Mouse (Mus musculus) liver, postnatal 0 days (tissue): ENCODE data around the gene Pdxk. TPM values are rescaled to one million over a fixed set of nuclear protein-coding genes. Genes with fewer than 3 reads are reported as not detected.

Experiments
- ATAC-seq: fragments of 200-750 bp; cut with Nextera tagmentation; 2 replicates; pipeline ENCODE4 v1.8.0; 2017; ENCODE audit warnings: mild to moderate bottlenecking, moderate library complexity
- DNase-seq: peaks from one replicate; pipeline ENCODE4 v3.0.0-alpha.2; 2016
- H3K27ac ChIP-seq: fragments of 300-500 bp; sonication (generic); 2 replicates; pipeline ENCODE4 v1.5.1; 2014; ENCODE audit warnings: antibody characterized with exemption, moderate library complexity, mild to moderate bottlenecking, low read depth
- H3K27me3 ChIP-seq: fragments of 300-500 bp; sonication (generic); 2 replicates; pipeline ENCODE4 v1.6.1; 2014; ENCODE audit warnings: low read length, control low read depth, mixed read lengths; ENCODE audit not compliant: insufficient read depth
- H3K36me3 ChIP-seq: fragments of 300-500 bp; sonication (generic); replicated peaks from 2 replicates; pipeline ENCODE4 v1.6.1; 2014; ENCODE audit warnings: mild to moderate bottlenecking, control low read depth, low read length, moderate library complexity, mixed read lengths; ENCODE audit not compliant: insufficient read depth
- H3K4me1 ChIP-seq: fragments of 300-500 bp; sonication (generic); 2 replicates; pipeline ENCODE4 v1.6.1; 2014; ENCODE audit warnings: antibody characterized with exemption, mild to moderate bottlenecking, control low read depth; ENCODE audit not compliant: insufficient read depth
- H3K4me2 ChIP-seq: fragments of 300-500 bp; sonication (generic); 2 replicates; pipeline ENCODE4 v1.6.1; 2014; ENCODE audit warnings: low read depth, mild to moderate bottlenecking, low read length, moderate library complexity, mixed read lengths
- H3K4me3 ChIP-seq: fragments of 300-500 bp; sonication (generic); 2 replicates; pipeline ENCODE4 v1.5.1; 2014; ENCODE audit warnings: low read depth, low read length
- H3K9ac ChIP-seq: fragments of 300-500 bp; sonication (generic); replicated peaks from 2 replicates; pipeline ENCODE4 v1.6.1; 2014; ENCODE audit warnings: mild to moderate bottlenecking, moderate library complexity
- H3K9me3 ChIP-seq: fragments of 300-500 bp; sonication (generic); 2 replicates; pipeline ENCODE4 v1.6.1; 2016; ENCODE audit warnings: mild to moderate bottlenecking, control low read depth, low read length, mixed read lengths
- CTCF ChIP-seq: sonication (generic); IDR thresholded peaks from 2 replicates; pipeline ENCODE4 v1.5.1; 2016; ENCODE audit warnings: antibody characterized with exemption, low read depth
- EP300 ChIP-seq: IDR thresholded peaks from 2 replicates; pipeline ENCODE4 v1.6.1; 2016; ENCODE audit warnings: antibody characterized with exemption, low read depth, mild to moderate bottlenecking
- WGBS: fragments of 180-500 bp; shearing (Covaris S2); extraction: QIAGEN DNeasy Blood & Tissue Kit; methylation state at CpG from one replicate; pipeline ENCODE4 v1.1.7; 2014; ENCODE audit not compliant: insufficient replicate concordance; 5-methylcytosine and 5-hydroxymethylcytosine counted together
- microRNA-seq: library from miRNA; unstranded; fragments of <30 nt; microRNA quantifications from one replicate; pipeline ENCODE4, GENCODE M21; 2016
- polyA plus RNA-seq: library from polyadenylated mRNA; unstranded; fragments of >200 nt; fragmentation: Nextera tagmentation; extraction: Ambion mirVana; gene quantifications from 2 replicates; pipeline ENCODE4 v1.2.1, GENCODE M21; 2015

Gene Pdxk
- polyA plus RNA-seq, 1 experiment from 2014 or later: 11.0 TPM

DNA sequence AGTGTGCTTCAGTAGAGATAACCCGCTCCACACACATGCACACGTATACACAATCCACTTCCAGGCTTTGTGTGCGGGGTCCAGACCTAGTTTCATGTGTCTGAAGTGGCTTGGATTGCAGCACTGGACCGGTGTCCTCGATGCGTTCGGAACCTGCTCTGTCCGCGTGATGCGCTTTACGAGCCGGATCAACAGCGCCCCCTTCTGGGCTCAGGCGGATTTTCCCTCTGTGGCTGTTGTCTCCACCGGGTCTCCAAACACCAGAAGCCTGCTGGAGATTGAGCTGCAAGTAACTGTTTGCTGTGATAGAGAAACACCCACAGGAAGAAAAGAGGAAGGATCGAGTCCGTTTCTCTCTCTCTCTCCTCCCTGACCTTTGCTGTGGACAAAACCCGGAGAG is 72.7 kb downstream of the Pdxk start:
- Histone ChIP-seq H3K36me3 (no peaks in the 10 kb centered on the region), H3K27me3 (peaks cover 12% of the 10 kb centered on the region), H3K9ac (no peak overlapping the region), H3K9me3 (no peaks in the 10 kb centered on the region), H3K4me2 (peak overlapping the region; percentile 42; the same call in 1 of the 2 replicates), H3K27ac (no peak overlapping the region), H3K4me3 (no peak overlapping the region), H3K4me1 (peaks cover 3% of the 10 kb centered on the region; the same call in 1 of the 2 replicates)
- no peak for TF ChIP-seq EP300
- TF ChIP-seq CTCF: peak; percentile 96
- peak; percentile 86 for DNase-seq
- peak; percentile 78 for ATAC-seq
- WGBS: 1% methylated on average over 18 of the region's 18 CpGs

DNA sequence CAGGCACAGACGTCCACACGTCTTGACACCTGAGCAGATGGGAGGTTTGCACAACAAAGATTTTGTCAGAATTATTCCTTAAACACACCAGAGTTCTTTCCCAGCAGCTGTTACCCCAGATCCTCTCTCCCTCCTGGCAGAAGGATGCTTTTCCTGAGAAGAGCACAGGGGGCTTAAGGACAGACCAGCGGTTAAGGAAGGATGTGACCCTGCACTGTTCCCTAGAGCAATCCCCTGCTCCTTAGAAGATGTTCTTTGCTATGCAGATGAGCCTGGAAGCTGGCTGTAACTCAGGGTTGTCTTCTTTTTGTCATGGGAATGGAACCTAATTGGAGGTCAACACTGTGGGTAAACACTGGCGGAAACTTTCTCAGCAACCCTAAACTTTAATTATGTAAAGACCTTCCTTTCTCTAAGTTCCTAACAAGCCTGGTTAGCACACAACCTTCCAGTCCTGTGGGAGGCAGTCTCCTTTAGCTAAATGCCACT is 73.7 kb downstream of the Pdxk start:
- 35% methylated on average over 4 of the region's 4 CpGs for WGBS
- H3K27ac ChIP-seq: no peak overlapping the region
- DNase-seq: no peak
- peaks cover 12% of the 10 kb centered on the region for H3K27me3 ChIP-seq
- no peak overlapping the region for H3K4me3 ChIP-seq
- H3K9ac ChIP-seq: no peak overlapping the region
- no peak for TF ChIP-seq CTCF
- no peak for TF ChIP-seq EP300
- H3K4me2 ChIP-seq: no peak overlapping the region
- no peaks in the 10 kb centered on the region for H3K9me3 ChIP-seq
- no peak for ATAC-seq
- H3K36me3 ChIP-seq: no peaks in the 10 kb centered on the region
- H3K4me1 ChIP-seq: peaks cover 3% of the 10 kb centered on the region; the same call in 1 of the 2 replicates

DNA sequence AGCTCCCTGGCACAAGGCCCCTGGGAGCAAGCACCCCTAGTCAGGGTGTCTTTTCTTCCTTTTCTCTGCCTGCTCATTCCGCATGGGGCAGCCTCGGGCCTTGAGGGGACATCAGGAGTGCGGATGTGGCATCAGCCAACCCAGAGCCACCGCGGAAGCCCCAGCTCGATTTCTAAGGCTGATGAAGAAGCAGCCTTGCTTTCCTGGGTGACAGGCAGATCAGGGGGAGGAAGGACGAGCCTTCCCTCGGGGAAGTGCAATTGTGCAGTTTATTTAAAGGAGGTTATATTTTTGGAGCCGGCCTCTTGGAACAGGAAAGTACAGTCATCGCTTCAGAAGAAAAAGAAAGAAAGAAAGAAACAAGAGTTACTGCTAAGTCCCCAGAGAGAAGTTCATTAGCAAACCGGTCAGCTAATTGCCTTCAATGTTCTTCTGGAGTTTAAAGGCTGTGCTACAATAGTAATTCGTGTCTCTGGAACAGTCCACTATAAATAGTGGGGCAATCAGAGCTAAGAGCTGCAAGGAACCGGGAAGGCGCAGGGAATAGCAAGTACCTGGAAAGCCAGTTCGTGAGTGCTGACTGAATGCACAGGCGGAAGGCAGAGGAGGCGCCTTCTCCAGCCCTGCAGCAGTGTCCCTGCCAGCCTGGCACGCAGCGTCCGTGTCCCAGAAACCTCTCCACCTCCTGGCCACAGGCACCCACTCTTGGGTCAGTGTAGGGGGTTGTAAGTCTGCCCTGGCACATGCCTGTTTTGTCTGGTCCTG is 76.4 kb downstream of the Pdxk start:
- 63% methylated on average over 20 of the region's 20 CpGs for WGBS
- Histone ChIP-seq H3K36me3 (no peaks in the 10 kb centered on the region), H3K27ac (no peak overlapping the region), H3K4me2 (no peak overlapping the region), H3K4me3 (no peak overlapping the region), H3K4me1 (peaks cover 3% of the 10 kb centered on the region; the same call in 1 of the 2 replicates), H3K9me3 (no peaks in the 10 kb centered on the region), H3K27me3 (peaks cover 12% of the 10 kb centered on the region), H3K9ac (no peak overlapping the region)
- TF ChIP-seq CTCF (no peak), EP300 (no peak)
- ATAC-seq (no peak), DNase-seq (no peak)

Small RNA genes lying within 50 kb of the gene (microRNA-seq; reads per million reads assigned to microRNA genes)
- gene Mir6410: not detected
- gene Mir6907: 1.2 reads per million
- not detected for gene Mir6908

Other genes with a start within 250 kb of the Pdxk start
- gene Trappc10, start 220.3 kb downstream of the Pdxk start, polyA plus RNA-seq: 13.9 and 14.7 TPM in 2 replicates
- 154 and 171 TPM in 2 replicates for gene Agpat3, start 112.5 kb downstream of the Pdxk start, polyA plus RNA-seq
- 93.5 and 95.5 TPM in 2 replicates for gene Rrp1, start 51.9 kb downstream of the Pdxk start, polyA plus RNA-seq
- gene Cstb, start 39.3 kb downstream of the Pdxk start, polyA plus RNA-seq: 177 and 187 TPM in 2 replicates
- 0.09 TPM in 1 of 2 replicates, not detected in the other for gene Olfr1358, start 52.5 kb upstream of the Pdxk start, polyA plus RNA-seq
- 37.1 and 39.1 TPM in 2 replicates for gene Ilvbl, start 109.4 kb upstream of the Pdxk start, polyA plus RNA-seq
- gene Syde1, start 127.0 kb upstream of the Pdxk start, polyA plus RNA-seq: 1.5 TPM in 2 replicates
- not detected in 2 replicates for gene Olfr1357, start 153.1 kb upstream of the Pdxk start, polyA plus RNA-seq